Mouse (Mus musculus) bone marrow, adult 2 months (tissue): ENCODE data around the gene Pcbp3.

Experiments used
- CTCF ChIP-seq: fragments of 200-500 bp; IDR thresholded peaks from 2 replicates; pipeline ENCODE4 v1.5.1; 2011; ENCODE audit warnings: low read length, control low read depth; ENCODE audit not compliant: control insufficient read depth, insufficient read depth
- POLR2A ChIP-seq: fragments of 200-500 bp; IDR thresholded peaks from 2 replicates; pipeline ENCODE4 v1.6.1; 2011; ENCODE audit warnings: low read depth, mild to moderate bottlenecking, control low read depth, low read length, borderline replicate concordance; ENCODE audit not compliant: control insufficient read depth

DNA sequence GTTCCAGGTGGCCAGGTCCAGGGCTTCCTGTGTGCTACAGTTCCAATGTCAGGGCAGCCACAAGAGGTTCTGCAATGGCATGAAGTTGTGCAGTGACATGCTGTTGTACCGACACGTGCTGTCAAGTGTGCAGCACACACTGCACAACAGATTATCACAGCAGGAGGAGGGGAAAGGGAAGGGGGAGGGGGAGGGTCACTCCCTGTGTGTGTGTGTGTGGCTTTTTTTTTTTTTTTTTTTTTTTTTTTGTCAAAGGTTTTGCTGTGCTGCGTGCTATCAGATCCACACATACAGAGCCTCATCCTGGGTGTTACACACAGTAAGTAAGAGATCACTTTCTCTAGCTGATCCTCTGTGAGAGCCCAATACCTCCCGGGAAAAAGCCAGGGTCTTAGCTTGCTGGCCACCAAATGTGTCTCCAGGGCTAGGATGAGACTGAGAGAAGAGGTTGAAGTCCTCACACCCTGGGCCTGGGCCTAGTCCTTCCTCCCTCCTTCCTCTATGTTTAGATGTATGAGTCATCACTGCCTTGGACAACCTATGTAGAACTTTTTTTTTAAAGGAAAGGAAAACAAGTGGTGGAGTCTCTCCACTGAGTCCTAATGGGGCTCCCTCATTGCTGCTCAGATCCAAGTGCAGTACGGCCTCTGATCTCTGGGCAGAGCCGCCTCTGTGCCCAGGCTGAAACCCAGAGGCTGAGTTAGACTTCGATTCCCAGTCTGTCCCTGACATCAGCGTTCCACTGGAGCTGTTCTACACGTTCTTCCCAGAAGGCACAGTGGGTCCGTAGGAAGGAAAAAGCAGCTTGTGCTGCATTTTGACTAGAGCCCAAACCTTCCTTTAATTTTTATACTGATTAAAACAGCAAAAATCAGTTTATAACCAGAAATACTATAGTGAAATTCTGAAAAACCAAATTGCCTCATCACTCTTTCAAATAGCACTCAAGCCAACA, 153.0 kb downstream of the Pcbp3 start:
- TF ChIP-seq CTCF (no peak), POLR2A (no peak)
